Mouse (Mus musculus) mouse trophoblast stem cell (cell line): ENCODE results near the gene Clk3.
"Not testable (repeated sequence)": the region's sequence is repeated elsewhere in the genome, so short reads cannot be mapped to it uniquely, and the experiment has no call there.

Source experiments
- in situ Hi-C, 2 experiments: fragments of 300-500 bp; cut with MseI, MboI; formaldehyde crosslinking; loops; 2 replicates in 1 of 2; 3 replicates in 1 of 2; pipeline ENCODE4 v1.15.1; 2025

The Clk3 gene

DNA sequence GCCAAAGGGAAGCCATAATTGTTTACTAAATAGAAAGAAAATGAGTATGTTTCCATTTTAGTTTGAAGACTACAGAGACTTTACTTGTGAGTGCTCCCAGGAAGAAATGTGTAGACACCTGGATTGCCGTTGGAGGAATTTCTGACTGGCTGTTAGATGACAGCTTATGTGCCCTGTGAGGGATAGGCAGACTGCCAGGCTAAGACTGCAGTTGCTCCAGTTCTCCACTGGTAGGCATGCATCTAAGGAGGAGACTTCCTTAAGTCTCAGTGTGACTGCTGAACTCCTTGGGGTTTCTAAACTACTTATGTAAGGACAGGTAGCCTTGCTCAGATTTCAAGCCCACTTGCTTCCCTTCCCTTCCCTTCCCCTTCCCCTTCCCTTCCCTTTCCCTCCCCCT is 37.3 kb downstream of the Clk3 start:
- in situ Hi-C loops: no loop called here

DNA sequence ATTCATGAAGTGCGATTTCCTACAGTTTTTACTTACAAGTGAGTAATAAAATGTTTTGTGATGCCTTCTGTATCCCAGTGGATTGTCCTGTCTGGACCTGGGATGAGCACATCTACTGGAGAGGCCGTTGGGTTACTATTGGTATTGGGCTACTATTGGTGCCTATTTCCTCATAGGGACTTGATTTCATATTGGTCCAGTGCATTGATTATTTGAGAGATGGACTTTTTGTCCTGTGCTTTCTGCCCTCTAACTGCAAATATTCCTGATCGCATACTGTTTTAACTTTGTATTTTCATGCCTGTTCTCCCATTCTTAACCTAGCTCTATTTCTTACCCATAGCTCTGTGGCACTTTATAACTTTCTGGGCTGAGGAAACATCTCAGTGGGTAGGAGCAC is 41.0 kb downstream of the Clk3 start:
- in situ Hi-C loops: no loop called here

DNA sequence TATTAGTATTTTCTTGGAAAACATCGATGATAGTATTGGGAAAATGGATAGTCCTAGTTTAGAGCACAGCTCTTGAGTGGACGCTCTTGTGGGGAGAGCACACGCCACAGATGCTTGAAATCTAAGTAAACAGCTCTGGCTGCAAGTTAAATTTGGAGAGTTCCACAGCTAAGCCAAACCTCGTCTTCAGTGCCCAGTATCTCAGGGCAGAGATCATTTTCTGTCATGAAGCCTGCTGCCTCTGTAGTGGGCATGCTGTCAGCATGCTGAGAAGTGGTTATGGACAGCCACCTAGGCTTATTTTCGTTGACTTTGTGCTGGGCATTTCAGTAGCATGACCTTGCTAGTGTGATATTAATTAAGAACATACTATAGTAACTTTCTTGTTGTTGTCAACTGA is 41.9 kb downstream of the Clk3 start:
- in situ Hi-C loops: no loop called here

DNA sequence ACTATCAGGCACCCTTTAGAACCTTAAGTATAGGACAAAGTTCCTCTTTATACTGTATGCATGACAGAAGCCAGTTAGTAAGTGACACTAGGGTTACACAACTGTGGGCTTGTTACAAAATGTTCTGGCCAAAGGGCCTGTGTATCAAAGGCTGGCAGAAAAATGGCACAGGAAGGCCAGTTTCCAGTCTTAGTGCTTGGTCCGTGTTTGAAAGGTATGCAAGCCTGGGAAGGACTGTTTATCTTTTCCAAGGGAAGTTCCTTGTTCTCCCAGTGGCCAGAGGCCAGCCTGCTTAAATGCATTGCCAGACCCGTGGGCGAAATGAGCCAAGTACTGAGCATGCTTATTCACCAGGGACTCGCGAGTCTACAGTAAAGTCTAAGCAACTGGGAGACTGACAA is 42.3 kb downstream of the Clk3 start:
- in situ Hi-C loops: no loop called here

DNA sequence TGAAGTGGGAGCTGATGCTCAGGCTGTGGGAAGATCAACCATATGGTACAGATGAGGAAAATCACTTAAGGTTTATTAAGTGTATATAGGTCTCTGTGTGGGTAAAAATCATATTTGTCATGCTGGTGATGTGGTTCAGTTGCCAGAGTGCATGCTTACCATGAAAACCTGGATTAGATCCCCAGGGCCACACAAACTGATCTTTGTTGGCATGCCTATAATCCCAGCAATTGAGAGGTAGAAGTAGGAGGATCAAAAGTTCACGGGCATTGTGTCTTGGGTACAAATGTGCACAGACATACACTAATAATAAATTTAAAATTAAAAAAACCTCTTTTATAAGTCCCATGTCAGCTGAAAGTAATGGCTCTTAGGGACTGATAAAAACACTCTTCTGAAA is 43.3 kb downstream of the Clk3 start:
- in situ Hi-C loops: no loop called here

DNA sequence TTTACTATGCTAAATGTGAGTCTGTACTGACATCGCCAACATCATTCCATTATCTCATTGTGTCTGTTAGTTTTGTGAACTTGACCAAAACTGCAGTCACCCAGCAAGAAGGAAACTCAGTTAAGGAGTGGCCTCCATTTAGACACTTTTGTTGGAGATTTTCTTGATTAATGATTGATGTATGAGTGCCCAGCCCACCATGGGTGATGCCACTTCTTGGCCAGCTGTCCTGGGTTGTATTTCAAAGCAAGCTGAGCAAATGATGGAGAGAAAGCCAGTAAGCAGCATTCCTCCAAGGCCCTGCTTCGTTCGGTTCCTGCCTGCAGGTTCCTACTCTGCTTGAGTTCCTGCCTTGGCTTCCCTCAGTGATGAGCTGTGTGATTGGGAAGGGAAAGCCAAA is 44.9 kb downstream of the Clk3 start:
- in situ Hi-C loops: no loop called here

DNA sequence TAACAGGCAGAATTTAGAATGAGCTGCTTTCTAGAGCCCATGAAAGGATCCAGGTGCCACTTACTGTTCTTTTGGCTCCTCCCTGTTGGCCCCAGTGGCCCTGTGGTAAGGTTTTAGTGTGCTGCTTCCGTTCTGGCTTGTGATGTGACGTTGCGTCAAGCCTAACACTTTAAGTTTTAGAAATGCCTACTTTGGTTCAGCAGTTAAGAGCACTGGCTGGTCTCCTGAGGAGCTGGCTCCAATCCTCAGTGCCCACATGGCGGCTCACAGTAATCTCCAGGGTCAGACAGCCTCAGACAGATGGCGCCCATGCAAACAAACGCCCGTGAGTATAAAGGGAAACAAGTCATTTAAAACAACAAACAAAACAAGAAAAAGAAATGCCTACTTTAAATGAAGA is 47.3 kb downstream of the Clk3 start:
- in situ Hi-C loops: no loop called here

DNA sequence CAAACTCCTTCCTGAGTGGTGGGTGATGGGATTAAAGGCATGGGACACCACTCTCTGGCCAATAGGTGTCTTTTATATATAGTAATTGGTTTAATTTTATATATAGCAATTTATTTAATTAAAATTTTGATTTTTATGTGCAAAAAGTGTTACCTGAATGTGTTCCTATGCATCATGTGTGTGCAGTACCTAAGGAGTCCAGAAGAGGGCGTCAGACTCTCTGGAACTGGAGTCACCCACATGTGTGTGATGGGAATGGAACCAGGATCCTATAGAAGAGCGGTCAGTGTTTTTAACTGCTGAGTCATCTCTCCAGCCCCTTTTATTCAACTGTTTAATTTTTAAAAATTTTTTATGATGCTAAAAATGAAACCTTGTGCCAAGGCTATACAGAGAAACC is 53.5 kb downstream of the Clk3 start:
- in situ Hi-C loops: no loop called here

DNA sequence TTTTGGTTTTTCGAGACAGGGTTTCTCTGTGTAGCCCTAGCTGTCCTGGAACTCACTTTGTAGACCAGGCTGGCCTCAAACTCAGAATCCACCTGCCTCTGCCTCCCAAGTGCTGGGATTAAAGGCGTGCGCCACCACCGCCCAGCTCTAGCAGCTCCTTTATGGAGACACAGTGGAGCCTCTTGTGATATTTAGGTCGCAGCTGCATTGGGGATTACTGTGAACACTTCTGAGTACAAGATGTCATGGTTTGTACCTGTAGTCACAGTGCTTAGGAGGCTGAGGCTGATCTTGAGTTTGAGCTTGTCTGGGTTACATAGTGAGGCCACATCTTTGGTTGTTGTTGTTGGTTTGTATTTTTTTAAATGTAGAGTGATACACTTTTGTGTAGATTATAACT is 55.4 kb downstream of the Clk3 start:
- in situ Hi-C loops: not testable (repeated sequence)

DNA sequence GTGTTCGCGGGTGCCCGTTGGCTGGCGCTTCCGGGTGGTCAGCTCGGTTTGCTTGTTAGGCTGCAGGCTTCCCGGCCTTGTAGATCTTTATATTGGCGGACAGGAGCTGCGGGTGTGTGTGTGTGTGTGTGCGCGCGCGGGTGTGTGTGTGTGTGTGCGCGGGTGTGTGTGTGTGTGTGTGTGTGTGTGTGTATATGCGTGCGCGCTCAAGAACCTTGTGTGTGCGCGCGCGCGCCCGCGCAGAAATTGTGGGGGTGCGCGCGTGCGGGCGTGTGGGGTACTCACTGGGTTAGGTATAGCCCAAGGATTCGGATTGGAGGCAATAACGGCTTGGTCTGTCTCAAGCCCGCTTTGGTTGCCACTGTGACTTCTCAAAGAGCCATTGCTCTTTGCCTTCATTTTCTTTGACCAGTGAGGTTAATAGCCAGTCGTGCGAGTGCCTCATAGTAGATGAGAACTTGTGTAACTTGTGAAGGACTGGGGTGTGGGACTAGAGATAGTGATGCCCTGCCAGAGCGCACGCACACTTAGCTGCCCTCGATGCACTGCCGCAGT is 56.9 kb downstream of the Clk3 start:
- in situ Hi-C loops: no loop called here

DNA sequence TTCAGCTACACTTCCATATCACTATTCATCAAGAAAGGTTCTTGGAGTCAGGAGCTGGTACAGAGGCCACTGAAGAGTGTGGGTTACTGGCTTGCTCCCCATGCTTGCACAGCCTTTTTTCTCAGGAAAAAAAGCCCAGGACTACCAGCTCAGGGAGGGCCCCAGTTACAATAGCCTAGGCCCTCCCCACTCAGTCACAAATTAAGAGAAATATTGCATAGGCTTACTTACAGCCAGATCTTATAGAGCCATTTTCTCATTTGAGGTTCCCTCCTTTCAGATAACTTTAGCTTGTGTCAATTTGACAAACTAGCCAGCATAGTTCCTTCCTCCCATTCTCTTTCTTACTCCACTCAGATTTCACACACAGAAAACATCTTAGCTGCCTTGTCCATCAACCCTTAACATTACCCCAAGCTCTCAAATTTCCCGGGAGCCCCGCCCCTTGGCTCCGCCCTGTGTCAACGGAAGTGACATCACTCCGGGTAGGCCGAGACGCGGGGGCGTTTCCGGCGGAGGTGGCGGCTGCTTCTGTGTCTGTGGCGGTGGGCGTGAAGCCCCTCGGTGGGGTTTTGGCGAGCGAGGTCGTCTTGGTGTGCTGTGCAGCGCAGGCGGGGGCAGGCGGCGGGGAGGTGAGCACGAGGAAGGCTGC is 57.5 kb downstream of the Clk3 start, which contains the start of gene Edc3:
Edc3 (plus strand) TSS at position 473 of the 652 bp plus-strand sequence.
- in situ Hi-C loops: no loop called here

DNA sequence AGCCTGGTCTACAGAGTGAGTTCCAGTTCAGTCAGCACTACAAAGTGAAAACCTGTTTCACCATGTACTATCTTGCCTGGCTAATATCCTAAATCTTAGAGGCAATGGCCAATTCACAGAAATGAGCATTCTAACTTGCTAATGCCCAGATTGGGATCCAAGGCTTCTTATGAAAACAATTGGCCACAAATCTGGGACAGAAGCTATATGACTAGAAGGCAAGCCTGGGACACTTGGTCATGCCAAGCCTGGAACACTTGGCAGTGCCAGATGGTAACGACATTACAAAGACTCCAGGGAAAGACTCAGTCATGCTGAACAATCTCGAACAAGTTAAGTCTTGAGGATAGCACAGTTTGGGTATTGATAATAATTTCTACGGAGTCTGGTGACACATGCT is 59.2 kb downstream of the Clk3 start:
- in situ Hi-C loops: no loop called here
